Mouse (Mus musculus) frontal cortex, postnatal 36 days (tissue): ENCODE measurements around the gene Serpinb6b.

Source experiments
- DNase-seq, 2 experiments: peaks; one replicate each; pipeline ENCODE4 v3.0.0; 2022; ENCODE audit warnings: low spot score in 2 of 2

Gene Serpinb6b

GRCm38 (mm10) chr13:32974889-32975460, 10.0 kb downstream of the Serpinb6b start:
- DNase-seq, result no peak

- DNase-seq, result no peak
Measured at GRCm38 (mm10) chr13:32975710-32976109, 10.7 kb downstream of the Serpinb6b start.

GRCm38 (mm10) chr13:32982556-32983042, 17.6 kb downstream of the Serpinb6b start:
- no peak for DNase-seq

GRCm38 (mm10) chr13:32986256-32986655, 21.2 kb downstream of the Serpinb6b start:
- DNase-seq, result no peak

- DNase-seq, result no peak
Measured at GRCm38 (mm10) chr13:32993152-32993893, 28.3 kb downstream of the Serpinb6b start.

GRCm38 (mm10) chr13:32993894-32994242, 28.9 kb downstream of the Serpinb6b start:
- no peak for DNase-seq

GRCm38 (mm10) chr13:32995051-32995450, 30.0 kb downstream of the Serpinb6b start:
- no peak for DNase-seq

- no peak for DNase-seq
Measured at GRCm38 (mm10) chr13:33001341-33001740, 36.3 kb downstream of the Serpinb6b start.

GRCm38 (mm10) chr13:33002950-33003349, 37.9 kb downstream of the Serpinb6b start, which contains the start of gene Serpinb9:
Serpinb9 (plus strand) TSS chr13:33003250.
- no peak for DNase-seq

GRCm38 (mm10) chr13:33003523-33004413, 38.8 kb downstream of the Serpinb6b start:
- DNase-seq, result no peak

- DNase-seq, result peak; percentile 77 to 87
Measured at GRCm38 (mm10) chr13:33004414-33005105, 39.6 kb downstream of the Serpinb6b start.

GRCm38 (mm10) chr13:33005501-33006075, 40.6 kb downstream of the Serpinb6b start:
- DNase-seq, result no peak

- no peak for DNase-seq
Measured at GRCm38 (mm10) chr13:33006555-33006954, 41.5 kb downstream of the Serpinb6b start.

- no peak for DNase-seq
Measured at GRCm38 (mm10) chr13:33012395-33012794, 47.4 kb downstream of the Serpinb6b start.

- DNase-seq, result no peak
Measured at GRCm38 (mm10) chr13:33013271-33013670, 48.3 kb downstream of the Serpinb6b start.

- DNase-seq, result no peak
Measured at GRCm38 (mm10) chr13:33022371-33022770, 57.4 kb downstream of the Serpinb6b start.

- no peak for DNase-seq
Measured at GRCm38 (mm10) chr13:33026427-33027057, 61.5 kb downstream of the Serpinb6b start.

GRCm38 (mm10) chr13:33027244-33027643, 62.2 kb downstream of the Serpinb6b start, which contains the start of gene Serpinb9b:
Serpinb9b (plus strand) TSS chr13:33027416.
- DNase-seq, result no peak

- no peak for DNase-seq
Measured at GRCm38 (mm10) chr13:33028146-33028545, 63.1 kb downstream of the Serpinb6b start.

- DNase-seq, result no peak
Measured at GRCm38 (mm10) chr13:33028550-33028949, 63.5 kb downstream of the Serpinb6b start.
